Mouse (Mus musculus): ENCODE results near the gene C6. TPM values are rescaled to one million over a fixed set of nuclear protein-coding genes. Genes with fewer than 3 reads are reported as not detected.

C6 gene
- polyA plus RNA-seq, 1 experiment from 2014 or later = 2.7 TPM

DNA sequence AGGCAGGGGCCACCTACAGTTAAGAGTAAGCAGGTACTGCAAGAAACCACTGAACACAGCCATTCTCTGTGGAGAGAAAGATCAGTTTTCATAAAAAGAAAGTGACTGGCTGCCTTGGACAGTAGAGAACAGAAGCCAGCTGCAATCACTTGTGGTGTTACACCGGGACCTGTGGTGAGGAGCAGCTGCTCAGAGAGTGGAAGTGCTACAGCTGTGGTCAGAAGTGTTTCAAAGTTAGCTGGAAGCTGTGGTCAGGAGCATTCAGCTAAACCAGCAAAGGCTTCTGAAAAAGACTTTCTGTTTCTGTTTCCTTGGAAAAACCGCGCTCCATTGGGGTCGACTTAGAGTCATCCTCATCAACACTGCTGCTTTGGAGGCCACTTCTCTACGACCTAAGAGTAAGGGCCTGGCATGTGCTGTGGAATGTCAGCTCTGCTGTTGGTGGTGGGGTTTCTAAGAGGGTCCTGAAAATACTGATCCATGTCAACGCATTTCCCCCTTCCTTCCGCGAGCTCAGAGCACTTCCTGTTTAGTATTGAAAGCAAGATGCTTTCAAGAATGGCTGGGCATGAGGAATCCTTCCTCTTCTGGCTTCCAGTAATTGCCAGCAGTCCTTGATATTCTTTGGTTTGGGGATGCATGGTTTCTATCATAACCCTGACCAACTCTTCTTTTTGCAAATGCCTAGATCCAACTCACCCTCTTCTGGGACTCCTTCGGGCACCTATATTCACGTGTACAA, 89.9 kb downstream of the C6 start:
- no peak for ATAC-seq (ENCODE audit: insufficient read depth)

DNA sequence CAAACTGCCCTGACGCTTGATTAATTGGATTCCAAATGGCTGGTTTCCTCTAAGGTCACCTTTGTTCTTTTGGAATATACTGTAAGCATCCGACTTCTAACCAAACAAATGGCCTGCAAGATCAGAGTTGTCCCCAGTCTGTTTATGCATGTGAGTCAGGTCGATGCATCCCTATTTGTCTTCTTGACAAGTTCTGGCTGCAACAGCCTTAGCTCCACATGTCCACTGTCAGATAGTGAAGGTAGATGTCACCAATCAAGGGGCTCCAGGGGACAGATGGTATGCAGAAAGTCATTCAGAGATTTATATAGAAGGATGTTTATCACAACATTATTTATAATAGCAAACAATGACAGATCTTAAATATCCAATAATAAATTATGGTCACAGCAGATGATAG, 91.5 kb downstream of the C6 start:
- H3K27ac ChIP-seq (replicated peaks) = no peak overlapping the region
- no peak overlapping the region for H3K4me2 ChIP-seq
- H3K9me3 ChIP-seq (replicated peaks) = no peaks in the 10 kb centered on the region
- H3K9ac ChIP-seq = no peak overlapping the region
- H3K36me3 ChIP-seq (replicated peaks) = no peaks in the 10 kb centered on the region
- no peaks in the 10 kb centered on the region for H3K4me1 ChIP-seq (replicated peaks)
- 50% methylated on average over 3 of the region's 3 CpGs for WGBS (ENCODE audit: insufficient replicate concordance)
- no peaks in the 10 kb centered on the region for H3K27me3 ChIP-seq
- no peak for ATAC-seq (ENCODE audit: insufficient read depth)
- no peak overlapping the region for H3K4me3 ChIP-seq (replicated peaks)

More for the DNA sequence above, 89.9 kb downstream of the C6 start:
- H3K27me3 ChIP-seq = no peaks in the 10 kb centered on the region
- 30% methylated on average over 10 of the region's 10 CpGs for whole genome bisulfite sequencing (ENCODE audit: insufficient replicate concordance)
- H3K27ac ChIP-seq (replicated peaks) = no peak overlapping the region
- no peaks in the 10 kb centered on the region for H3K9me3 ChIP-seq (replicated peaks)
- H3K36me3 ChIP-seq (replicated peaks) = no peaks in the 10 kb centered on the region
- no peaks in the 10 kb centered on the region for H3K4me1 ChIP-seq (replicated peaks)
- no peak overlapping the region for H3K4me3 ChIP-seq (replicated peaks)
- H3K9ac ChIP-seq = no peak overlapping the region
- H3K4me2 ChIP-seq = no peak overlapping the region

DNA sequence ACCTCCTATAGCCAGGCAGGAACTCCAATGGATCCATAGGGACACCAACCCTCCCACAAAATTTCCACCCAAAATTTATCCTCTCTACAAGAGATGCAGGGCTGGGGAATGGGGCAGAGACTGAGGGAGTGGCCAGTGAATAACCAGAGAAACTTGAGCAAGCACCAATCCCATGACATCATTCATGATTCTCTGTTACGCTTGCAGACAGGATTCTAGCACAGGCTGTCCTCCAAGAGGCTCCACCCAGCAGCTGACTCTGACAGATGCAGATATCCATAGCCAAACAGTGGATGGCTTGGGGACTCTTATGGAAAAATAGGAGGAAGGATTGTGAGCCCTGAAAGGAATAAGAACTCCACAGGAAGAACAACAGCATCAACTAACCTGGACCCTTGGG, 94.2 kb downstream of the C6 start:
- Histone ChIP-seq H3K9me3 (replicated peaks) (no peaks in the 10 kb centered on the region), H3K4me2 (no peak overlapping the region), H3K36me3 (replicated peaks) (no peaks in the 10 kb centered on the region), H3K4me3 (replicated peaks) (no peak overlapping the region), H3K9ac (no peak overlapping the region), H3K27ac (replicated peaks) (no peak overlapping the region), H3K4me1 (replicated peaks) (no peaks in the 10 kb centered on the region), H3K27me3 (no peaks in the 10 kb centered on the region)
- 44% methylated on average over 1 of the region's 1 CpGs for whole genome bisulfite sequencing (ENCODE audit: insufficient replicate concordance)
- no peak for ATAC-seq (ENCODE audit: insufficient read depth)

DNA sequence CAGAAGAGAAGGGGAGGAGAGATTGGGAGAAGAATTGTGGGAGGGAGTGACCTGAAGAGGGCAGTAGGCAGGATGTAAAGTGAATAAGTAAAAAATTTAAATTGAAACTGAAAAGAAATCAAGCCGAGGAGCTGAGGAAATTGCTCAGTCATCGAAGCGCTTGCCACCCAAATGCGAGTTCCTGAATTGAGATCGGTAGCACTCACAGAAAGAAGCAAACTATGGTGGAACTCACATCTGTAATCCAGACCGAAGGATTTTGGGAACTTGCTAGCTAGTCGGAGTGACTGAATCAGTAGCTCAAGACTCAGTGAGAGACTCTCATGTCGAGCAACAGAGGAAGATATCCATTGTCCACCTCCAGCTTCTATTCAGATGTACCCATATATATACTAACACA, 94.8 kb downstream of the C6 start:
- no peaks in the 10 kb centered on the region for H3K9me3 ChIP-seq (replicated peaks)
- no peak overlapping the region for H3K4me2 ChIP-seq

DNA sequence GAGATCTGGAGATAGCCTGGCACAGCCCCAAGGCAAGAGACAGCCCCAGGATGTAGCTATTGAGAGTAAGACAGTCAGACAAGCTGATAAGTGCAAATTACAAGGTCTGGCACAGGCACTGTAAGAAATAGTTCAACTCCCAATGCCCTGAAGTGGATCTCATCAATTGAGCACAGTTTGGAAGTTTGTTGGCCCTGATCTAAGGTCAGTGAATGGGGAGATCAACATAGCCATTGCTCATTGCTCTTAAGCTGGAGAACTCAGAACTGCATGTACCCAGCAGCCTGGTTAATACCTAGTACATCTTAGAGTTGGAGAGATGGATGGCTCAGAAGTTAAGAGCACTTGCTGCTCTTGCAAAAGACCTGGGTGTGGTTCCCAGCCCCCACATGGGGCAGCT, 100.8 kb downstream of the C6 start:
- H3K9ac ChIP-seq = no peak overlapping the region

More for the DNA sequence above, 94.8 kb downstream of the C6 start:
- ATAC-seq (ENCODE audit: insufficient read depth) = no peak
- Histone ChIP-seq H3K27ac (replicated peaks) (no peak overlapping the region), H3K4me3 (replicated peaks) (no peak overlapping the region), H3K36me3 (replicated peaks) (no peaks in the 10 kb centered on the region), H3K4me1 (replicated peaks) (no peaks in the 10 kb centered on the region), H3K27me3 (no peaks in the 10 kb centered on the region), H3K9ac (no peak overlapping the region)
- WGBS (ENCODE audit: insufficient replicate concordance) = 74% methylated on average over 8 of the region's 8 CpGs

DNA sequence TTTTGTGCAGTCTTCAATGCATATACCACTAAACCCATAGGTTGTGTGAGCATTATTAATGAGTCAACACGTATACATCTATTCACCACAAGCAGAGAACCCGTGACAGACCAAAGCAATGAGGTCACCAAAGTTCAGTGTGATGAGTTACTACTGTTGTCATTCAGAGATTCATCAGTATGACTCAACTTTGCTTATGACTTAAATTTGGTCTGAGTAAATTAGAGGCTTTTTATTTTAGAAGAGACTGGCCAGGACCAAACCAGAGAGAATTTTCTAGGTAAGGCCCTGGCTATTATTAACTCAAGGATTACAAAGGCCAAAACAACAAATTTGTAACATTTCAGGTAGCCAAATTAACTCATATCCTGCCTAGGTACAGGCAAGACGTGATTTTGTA, 109.4 kb downstream of the C6 start:
- H3K36me3 ChIP-seq (replicated peaks) = no peaks in the 10 kb centered on the region
- no peak overlapping the region for H3K27ac ChIP-seq (replicated peaks)

More for the DNA sequence above, 100.8 kb downstream of the C6 start:
- Histone ChIP-seq H3K4me1 (replicated peaks) (no peaks in the 10 kb centered on the region), H3K36me3 (replicated peaks) (no peaks in the 10 kb centered on the region), H3K27ac (replicated peaks) (no peak overlapping the region), H3K4me2 (no peak overlapping the region), H3K9me3 (replicated peaks) (no peaks in the 10 kb centered on the region), H3K4me3 (replicated peaks) (no peak overlapping the region), H3K27me3 (no peaks in the 10 kb centered on the region)
- ATAC-seq (ENCODE audit: insufficient read depth) = no peak

DNA sequence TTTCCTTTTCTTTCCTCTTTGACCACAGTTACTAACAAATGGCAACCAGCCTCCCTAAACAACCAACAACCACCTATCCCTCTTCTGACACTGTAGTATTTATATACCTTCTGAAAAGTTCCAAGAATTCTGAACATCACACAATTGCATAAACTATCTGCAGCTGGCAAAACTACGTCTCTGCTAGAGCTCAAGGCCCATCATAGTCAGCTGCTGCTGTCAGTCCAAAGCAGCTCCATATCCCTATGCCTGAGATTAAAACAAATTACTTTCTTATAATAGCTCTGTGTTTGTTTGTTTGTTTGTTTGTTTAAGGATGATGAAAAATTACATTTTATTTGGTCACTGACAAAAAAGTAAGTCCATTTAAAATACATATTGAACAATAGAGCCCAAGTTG, 123.0 kb downstream of the C6 start:
- WGBS (ENCODE audit: insufficient replicate concordance) = 69% methylated on average over 1 of the region's 1 CpGs
- Histone ChIP-seq H3K27ac (replicated peaks) (no peak overlapping the region), H3K9me3 (replicated peaks) (no peaks in the 10 kb centered on the region)

More for the DNA sequence above, 109.4 kb downstream of the C6 start:
- no peak overlapping the region for H3K4me3 ChIP-seq (replicated peaks)
- no peak for ATAC-seq (ENCODE audit: insufficient read depth)
- WGBS (ENCODE audit: insufficient replicate concordance) = 52% methylated on average over 3 of the region's 3 CpGs
- H3K4me2 ChIP-seq = no peak overlapping the region
- no peaks in the 10 kb centered on the region for H3K4me1 ChIP-seq (replicated peaks)
- no peak overlapping the region for H3K9ac ChIP-seq
- H3K9me3 ChIP-seq (replicated peaks) = no peaks in the 10 kb centered on the region
- no peaks in the 10 kb centered on the region for H3K27me3 ChIP-seq

More for the DNA sequence above, 123.0 kb downstream of the C6 start:
- Histone ChIP-seq H3K27me3 (no peaks in the 10 kb centered on the region), H3K9ac (no peak overlapping the region), H3K4me1 (replicated peaks) (no peaks in the 10 kb centered on the region), H3K4me3 (replicated peaks) (no peak overlapping the region), H3K36me3 (replicated peaks) (no peaks in the 10 kb centered on the region), H3K4me2 (no peak overlapping the region)
- no peak for ATAC-seq (ENCODE audit: insufficient read depth)

Other genes with a start within 250 kb of the C6 start
- not detected in 2 replicates for gene Mroh2b, start 171.6 kb downstream of the C6 start, polyA plus RNA-seq (2015; fragmentation: Nextera tagmentation; extraction: Ambion mirVana)